Mouse (Mus musculus) kidney, adult 2 months (tissue): ENCODE results near the gene Cd82.

ENCODE experiments used
- CTCF ChIP-seq: fragments of 200-500 bp; conservative IDR thresholded peaks from 2 replicates; pipeline ENCODE4 v1.5.1; 2011; ENCODE audit warnings: low read depth, mild to moderate bottlenecking, control low read depth, low read length, moderate library complexity, mixed read lengths; ENCODE audit not compliant: insufficient read depth, insufficient read length
- POLR2A ChIP-seq: fragments of 200-500 bp; IDR thresholded peaks from one replicate; pipeline ENCODE4 v1.6.1; 2011; ENCODE audit warnings: low read depth, low read length, control low read depth

DNA sequence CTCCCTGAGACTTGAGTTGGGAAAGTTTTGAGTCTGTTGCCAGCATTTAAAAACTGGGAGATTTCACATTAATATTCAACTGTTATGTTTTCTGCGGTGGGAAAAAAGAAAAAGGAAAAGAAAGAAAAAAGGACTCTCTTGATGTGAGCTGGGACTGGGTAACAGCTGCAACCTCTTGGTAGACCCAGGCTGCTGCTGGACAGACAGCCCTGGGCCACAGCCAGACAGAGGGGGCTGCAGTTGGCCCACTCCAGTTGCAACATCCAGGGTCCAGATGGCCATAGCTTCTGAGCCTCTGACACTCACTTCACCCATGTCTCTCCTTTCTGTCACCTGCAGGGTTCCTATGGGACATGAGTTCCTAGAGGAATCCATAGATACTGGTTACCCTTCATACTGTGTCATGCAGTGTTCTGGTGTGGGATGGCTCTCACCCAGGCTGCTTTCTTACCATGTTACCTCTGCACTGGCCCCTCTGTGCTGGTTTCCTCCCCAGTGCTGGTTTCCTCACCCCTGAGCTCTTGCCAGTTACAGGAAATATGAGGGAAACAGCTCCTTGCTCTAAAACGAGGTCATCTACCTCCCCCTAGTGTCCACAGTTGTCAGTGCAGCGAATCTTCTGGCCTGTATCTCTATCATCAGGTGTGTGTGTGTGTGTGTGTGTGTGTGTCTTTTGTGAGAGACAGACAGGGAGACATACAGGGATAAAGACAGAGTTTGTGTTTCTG lies 8.1 kb upstream of the Cd82 start:
- no peak for TF ChIP-seq POLR2A
- TF ChIP-seq CTCF = peak; percentile 93
